Mouse (Mus musculus): Measurements from ENCODE around the gene Calcoco1.

The Calcoco1 gene

DNA sequence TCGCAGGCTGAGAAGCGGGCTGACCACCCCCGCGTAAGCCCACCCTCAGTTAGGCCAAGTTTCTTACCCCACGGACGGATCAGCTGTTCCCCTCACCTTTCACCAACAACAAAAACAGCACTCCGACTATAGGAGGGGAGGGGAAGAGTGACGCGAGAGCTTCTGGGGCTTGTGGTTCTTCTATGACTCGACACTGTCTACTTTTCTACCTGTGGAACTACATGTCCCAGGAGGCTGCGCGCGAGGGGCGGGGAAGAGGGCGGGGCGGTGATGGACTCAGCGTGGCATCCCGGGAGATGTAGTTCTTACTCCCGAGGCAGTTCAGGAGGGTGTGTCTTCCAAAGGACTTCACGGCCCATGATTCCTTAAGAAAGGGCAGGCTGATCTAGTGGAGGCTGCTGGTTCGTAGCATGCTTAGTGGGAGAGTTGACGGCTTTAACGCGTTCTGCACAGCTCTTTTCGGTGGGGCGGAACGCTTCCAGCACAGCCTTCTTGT, at the start of gene Calcoco1:
Calcoco1 (minus strand) TSS at position 199 of the 496 bp plus-strand sequence.
- peak; percentile 94 for DNase-seq

DNA sequence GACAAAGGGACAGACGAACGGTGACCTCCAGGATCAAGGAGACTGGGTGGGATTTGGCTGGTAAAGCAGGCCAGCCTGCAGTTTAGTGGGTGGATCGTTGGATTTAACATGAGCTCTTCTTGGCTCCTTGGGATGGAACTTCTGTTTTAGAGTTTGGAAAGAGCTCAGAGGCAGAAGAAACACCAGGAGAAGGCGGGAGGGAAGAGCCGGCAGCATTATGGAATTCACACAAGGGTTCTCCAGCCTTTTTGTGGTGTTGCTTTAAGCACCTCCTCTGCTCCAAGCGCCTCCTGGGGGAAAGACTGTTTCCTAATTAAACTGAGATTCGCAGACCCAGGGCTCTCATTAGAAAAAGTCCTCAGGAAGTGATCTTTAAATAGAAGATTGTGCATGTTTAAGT, 48.9 kb upstream of the Calcoco1 start:
- no peak for DNase-seq

DNA sequence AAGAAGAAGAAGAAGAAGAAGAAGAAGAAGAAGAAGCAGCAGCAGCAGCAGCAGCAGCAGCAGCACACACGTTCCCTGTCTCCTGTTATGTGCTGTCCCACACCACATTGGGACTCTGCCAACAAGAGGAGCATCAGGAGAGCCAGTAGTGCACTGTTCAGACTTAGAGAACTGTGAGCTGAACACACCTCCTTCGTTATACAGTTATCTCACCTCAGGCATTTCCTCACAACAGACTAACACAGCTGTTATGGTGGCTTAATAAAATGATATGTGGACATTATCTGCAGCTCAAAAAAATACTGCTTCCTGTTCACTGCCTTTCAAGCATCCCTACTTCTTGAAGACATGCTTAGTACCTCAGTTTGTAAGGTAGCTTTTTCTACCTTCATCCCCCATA, 43.2 kb upstream of the Calcoco1 start:
- DNase-seq: no peak

DNA sequence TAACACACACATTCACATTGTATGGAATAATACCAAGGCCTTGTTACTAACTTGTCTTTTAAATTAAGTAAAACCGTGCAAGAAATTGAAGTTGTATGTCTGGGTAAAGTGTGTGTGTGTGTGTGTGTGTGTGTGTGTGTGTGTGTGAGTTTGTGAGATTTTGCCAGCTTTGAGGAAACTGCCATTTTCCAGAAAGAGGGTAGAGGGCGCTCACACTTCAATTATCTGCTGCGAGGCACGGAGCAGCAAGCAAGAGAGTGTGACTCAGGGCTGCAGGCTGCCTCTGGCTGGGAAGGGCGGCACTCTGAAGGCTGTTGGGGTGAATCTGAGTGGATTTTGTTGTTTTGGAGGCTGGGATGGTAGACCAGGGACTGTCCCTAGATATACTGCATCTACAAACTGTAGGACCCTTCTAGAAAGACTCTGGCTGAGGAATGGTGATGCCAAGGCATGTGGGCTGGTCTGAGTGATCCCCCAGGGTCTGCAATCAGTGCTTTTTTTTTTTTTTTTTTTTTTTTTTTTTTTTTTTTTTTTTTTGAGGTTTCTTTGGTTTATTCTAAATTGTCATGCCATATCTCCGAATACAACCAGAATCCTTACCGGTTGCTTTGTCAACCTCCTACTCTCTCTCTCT, 39.9 kb upstream of the Calcoco1 start:
- DNase-seq: peak; percentile 54

DNA sequence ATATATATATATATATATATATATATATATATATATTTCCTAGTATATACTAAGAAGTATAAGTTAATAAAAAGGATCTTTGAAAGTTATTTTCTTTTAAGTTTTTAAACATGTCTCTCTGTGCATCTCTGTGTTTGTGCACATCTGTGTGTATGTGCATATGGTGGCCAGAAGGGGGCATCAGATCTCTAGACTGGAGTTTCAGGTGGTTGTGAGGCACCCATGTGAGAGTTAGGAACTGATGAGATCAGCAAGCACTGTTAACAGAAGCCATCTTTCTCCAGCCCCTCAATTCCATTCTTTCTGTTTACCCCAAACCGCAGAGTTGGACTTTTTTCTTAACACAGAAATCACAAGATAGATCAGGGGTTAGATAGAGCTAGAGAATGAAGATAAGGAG, 35.7 kb upstream of the Calcoco1 start:
- DNase-seq: no peak

DNA sequence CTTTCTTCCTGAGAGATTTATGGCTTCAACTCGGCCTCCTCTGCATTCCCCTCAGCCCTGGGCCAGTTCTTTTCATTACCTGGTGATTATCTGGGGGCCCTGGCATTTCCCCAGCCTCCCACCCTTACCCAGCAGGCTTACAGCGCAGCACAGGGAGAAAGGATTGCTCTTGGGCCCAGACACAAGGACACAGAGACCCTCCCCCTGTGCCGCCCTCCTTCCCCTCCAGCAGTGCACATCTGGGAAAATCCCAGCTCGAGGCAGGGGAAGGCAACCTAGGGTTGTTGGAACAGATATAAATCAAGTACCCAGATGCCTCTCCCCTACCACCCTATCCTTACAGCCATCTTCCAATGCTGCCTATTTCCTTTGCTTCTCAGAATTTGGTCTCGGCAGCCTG, 33.1 kb upstream of the Calcoco1 start:
- DNase-seq: no peak

DNA sequence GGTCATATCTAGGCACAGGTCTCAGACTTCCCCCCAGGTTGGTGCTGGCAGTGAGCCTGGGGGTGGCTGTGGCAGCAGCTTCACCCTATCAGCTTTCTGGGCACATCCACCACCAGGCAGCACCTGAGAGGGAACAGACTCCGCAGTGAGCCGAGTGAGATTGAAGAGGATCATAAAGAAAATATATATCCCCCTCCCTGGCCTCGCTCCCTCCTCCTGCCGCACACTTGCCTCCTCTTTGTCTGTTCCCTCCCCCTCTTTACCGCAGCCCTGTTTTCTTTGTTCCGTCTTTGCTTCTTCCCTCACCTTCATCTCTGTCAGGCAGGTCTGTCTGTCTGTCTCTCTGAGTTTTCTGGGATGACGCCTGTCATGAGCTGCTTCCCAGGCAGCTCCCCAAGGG, 32.4 kb upstream of the Calcoco1 start:
- DNase-seq: no peak

DNA sequence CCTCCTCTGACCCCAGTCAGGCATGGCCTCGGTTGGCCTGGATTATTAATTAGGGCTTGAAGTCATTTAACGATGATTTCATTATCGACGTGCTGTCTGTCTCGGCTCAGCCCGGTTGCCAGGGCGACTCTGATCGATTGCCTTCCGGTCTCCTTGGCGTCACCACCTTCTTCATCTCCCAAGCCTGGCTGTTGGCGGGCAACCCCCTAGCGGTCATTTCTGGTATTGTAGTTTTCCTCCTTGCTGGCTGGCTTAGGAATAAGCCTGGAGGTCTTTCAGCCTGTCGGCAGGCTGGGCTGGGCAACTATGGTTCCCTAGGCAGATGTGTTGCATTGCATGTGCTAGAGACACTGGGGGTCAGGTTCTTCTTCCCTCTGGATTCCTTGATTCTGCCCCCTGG, 31.2 kb upstream of the Calcoco1 start:
- peak; percentile 44 for DNase-seq

DNA sequence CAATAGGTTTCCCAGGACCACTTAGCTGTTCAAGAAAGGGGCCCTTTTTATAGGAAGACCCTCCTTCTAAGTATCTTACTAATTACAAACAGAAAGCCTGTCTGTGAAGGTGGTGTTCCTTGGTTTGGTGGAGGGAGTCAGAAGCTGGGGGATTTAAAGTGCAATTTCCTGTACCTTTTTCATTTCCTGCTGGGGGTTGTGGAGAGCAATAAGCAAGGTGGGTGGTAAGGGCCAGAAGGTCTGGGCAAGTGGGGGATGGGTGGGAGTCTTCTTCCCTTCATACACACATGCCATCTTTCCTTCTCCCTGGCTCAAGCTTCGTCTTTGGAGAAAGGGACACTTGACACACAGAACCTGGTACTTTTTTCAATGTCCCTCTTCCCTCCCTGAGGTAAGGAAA, 30.2 kb upstream of the Calcoco1 start:
- no peak for DNase-seq

DNA sequence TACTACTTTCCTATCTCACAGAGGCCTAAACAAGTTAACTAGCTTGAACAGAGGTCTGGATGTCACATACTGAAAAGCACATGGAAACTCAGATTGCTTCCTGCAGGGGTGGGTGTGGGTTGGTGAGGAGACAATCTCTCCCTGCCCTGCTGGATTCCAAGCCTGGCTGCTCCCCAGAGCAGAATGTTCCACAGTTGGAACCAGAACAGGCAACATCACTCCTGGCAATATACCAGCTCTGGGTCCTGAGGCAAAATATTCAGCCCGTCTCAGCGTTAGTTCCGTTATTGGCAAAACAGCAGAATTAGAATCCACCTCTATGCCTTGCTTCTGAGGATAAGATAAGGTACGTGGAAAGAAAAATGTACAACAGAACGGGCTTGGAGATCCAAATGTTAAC, 28.3 kb upstream of the Calcoco1 start:
- no peak for DNase-seq

DNA sequence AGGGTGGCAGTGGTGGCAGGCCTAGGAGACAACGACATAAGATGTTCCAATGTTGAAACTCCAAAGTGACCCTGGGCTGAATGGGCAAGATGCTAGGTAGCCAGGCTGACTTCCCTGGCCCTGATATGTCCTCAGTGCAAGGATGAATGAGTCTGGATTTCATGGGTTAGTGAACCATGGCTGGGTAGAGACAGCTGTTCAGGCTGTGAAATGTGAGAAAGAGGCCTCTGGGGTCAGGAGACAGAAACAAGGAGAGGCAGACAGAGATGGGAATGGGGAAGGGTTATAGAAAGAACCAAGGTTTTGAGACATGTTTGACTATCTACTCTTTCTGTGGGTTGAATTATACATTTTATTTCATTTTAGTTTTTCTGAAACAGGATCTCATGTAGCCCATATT, 27.1 kb upstream of the Calcoco1 start:
- DNase-seq: no peak

DNA sequence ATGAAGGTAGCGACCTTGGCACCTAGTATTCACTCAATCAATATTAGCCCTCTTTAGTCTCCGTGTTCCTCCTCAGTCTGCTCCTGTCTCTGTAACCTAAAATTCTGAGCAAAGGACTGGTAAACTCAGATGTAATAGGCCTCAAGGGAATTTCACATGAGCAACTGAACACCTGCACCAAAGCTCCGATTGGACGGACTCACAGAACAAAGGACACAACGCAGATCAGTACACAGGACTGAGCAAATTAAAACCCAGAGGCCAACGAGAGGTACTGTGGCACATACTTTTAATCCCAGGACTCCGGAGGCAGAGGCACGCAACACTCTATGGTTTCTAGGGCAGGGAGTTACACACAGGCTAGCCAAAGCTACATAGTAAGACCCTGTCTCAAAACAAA, 25.9 kb upstream of the Calcoco1 start:
- DNase-seq: no peak

DNA sequence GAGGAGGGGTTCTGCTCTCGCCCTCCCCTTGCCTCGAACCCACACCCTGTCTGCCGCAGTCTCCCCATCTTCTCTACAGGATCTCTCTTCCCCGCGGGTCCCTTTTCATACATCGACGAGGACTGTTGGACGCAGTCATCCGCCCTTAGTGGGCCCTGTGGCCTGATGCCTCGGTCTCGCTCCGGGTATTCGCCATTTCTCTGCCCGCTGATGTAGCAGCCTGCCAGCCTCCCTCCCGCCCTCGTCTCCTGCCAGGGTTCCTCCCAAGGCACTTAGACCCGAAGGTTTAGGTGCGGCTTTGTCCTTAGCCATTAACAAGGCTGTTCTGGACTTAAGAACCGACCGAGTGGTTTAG, 25.3 kb upstream of the Calcoco1 start:
- no peak for DNase-seq

DNA sequence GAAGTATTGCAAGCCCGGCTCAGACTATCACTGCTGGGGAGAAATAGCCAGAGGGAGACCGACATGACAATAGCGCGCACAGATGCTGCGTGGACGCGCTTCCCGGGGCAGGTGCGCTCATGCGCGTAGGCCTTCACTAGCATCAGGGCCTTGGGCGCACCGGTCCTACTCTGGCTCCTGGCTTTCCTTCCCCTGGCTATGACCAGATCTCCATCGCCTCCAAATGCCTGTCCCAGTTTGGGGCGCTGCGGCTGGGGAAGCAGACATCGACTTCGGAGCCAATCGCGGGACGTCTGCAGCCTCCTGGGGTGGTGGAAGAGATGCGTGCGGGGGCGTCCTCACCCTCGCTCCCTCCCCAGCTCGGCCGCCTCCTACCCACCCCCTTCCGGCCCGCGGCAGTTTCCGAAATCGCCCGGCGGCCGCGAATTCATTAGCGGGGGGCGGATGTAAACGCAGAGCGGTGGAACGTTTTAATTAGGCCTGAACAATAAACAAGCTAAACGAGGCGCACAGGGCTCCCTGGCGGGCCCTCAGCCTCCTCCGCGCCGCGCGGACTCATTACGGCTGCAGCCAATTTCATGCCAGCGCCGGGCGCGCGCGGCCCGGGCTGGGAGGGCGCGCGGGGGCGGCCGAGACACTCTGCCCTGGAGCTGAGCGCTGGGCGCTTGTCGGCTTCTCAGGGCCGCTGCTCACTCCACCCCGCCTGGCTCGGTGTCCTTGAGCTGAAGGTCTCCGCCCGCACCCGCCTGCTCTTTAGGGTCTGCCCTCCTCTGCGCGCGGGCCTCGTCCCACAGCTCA, 24.7 kb upstream of the Calcoco1 start:
- peak; percentile 59 for DNase-seq

DNA sequence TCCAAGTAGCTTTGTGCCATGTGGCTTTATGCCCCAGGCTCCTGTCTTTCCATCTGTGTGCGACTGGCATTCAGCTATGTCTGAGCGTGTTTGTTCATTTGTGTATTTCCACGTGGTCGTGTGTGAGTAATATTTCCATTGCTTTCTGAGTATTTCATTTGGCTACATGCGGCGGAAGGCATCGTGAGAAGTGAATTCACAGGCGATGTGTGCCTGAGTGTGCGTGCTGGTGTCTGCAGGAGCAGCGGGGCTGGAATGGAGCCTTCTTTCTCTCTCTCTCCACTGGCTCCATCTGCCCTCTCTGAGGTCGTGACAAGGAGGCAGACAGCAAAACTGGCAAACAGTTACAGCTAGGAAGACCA, 24.1 kb upstream of the Calcoco1 start:
- no peak for DNase-seq

DNA sequence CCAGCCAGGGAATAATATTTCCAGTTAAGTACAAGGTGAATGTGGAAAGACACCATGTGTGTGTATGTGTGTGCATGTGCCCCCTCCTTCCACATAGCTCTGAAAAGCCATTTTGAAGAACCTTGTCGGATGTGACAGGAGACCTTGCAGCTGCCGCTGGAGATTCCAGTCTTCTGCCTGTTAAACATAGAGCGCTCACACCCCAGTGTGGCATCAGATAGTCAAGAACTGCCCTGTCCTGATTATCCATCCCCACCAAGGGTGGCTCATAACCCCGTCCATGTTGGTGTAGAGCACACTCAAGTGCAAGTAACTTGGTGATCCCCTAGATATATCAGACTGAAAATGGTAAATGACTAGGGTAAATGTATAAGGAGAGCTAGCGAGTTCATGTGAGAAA, 23.4 kb upstream of the Calcoco1 start:
- DNase-seq: no peak

DNA sequence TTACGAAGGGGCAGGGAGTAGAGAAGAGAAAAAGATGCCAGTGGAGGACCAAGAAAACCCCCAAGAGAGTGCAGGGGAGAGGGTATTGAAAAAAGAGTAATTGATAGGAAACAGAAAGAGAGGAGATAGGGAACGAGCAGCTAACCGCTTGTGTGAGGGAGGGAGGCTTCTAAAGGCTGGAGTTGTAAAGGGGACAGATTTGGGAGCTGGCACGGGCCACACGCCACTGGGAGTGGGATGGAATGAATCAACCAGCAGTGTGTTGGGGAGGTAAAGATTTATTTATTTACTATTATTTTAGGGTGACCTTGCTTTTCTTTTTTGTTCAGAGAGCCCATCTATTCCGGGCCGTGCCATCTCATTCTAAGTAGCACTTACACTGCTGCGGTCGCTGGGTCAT, 22.9 kb upstream of the Calcoco1 start:
- DNase-seq: no peak

DNA sequence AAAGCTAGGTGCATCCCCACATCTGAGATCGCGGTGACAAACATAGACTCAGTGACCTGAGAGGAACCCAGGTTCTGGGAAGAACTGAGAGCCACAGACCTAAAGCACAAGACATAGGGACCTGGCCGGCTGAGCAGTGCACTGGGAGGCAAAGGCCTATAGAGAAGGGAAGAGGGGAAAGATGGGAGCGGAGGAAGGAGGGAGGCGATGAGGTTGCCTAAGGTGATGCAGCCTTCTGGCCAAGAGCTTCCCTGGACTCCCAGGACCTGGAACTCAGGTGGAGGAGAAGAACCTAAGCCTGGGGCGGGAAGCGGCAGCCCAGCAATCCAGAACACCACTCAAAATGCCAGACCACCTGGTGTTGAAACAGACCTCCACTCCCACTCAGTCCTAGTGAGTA, 22.4 kb upstream of the Calcoco1 start:
- no peak for DNase-seq

DNA sequence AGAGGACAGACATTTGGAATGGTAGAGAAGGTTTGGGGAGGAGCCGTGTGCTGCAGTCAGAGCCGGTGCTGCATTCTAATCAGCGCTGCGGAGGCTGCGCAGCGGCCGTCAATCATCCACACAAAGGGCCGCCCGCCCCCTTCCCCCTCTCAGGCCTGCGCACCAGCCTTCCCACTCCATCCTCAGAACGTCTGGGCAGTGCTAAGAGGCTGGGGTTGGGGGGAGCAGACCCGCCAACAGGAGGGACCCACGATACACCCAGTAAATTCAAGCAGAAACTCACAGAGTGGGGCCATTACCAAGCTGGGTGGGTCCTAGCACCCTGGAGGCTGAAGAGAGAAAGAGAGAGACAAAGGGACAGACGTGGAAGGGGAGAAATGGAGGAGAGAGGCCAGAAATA, 22.0 kb upstream of the Calcoco1 start:
- DNase-seq: peak; percentile 57

DNA sequence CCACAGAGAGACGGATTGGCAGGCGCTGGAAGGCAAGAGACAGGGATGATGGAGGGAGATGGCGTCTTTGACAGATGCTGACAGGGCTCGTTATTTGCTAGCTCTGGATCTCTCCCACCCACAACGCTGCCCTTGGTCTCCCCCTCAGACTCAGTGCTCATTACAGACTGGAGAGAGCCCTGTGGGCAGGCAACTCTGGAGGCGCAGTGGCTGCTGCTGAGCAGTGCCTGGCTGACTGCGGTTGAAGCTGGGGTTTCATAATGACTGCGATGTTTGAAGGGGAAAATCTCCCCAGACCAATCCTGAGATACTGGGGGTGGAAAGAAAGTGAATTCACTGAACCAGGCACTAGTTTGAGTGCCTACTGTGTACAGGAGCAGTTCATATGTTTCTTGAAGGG, 21.2 kb upstream of the Calcoco1 start:
- no peak for DNase-seq

DNA sequence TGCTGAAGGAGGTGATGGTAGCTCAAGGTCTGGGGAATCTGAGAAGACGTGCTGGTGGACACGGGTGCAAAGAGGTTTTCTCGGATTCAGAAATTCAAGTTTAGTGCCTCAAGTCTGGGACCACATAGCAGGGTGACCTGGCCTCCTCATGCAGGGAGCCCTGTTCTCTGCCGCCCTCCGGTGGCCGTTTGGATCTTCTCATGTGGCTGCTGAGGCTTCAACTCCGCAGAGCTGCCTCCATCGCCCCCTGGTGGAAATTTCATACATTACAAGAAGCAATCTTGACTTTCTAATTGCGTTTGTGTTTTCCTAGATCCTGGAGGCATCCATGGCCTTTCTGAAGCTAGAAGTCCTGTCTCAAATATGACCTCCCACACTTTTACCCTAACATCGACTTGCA, 20.6 kb upstream of the Calcoco1 start:
- DNase-seq: peak; percentile 95

DNA sequence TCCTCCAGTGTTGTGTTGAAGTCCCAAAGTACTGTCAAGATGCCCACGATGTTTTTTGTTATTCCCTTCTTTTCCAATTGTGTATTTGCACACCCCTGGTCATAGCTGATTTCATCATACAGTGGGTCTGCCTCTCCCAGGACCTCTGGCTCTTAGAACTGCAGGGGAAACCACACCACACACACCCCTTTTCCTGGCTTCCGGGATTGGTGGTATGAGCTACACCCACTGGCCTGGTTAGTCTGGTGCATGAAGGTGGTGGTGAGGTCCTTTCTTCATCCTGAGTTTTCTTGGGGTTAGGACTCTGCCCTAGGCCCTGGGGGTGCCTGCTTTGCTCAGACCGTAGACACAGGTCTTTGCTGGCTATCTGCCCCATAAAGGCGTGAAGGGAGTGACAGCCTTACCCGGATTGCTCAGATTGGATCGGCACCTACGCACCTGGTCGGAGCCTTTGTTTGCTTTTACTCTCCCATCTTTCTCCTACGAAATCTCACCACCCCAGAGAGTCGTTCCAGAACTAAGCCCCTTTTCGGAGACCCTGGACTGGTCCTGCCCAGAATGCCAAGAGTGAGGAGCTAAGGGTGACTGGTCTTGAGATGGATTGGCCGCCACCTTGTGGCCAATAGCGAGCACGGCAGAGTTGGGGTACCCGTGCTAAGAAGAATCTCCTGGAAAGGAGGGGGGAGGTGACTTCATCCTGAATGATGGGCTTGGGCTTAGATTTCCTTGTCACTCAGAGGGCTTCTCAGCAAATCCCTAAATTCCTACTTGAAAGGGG, 17.7 kb upstream of the Calcoco1 start:
- peak; percentile 70 for DNase-seq

DNA sequence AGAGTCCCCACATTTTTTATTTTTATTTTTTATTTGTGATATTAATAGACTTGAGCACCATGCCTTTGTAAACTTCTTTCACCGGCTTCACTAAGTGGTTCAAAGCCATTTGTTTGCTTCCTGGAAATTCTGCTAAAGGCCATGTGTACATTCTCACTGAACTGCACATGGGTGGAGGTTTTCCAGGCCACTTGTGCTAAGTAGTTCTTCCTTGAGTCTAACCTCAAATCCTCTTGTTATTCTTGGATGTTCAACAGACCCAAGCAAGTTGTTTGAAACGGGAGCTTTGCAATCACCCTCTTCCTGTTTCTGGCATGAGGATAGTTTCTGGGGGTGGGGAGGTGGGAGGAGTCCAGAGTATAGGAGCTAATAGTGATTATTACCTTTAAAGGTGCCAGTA, 16.5 kb upstream of the Calcoco1 start:
- DNase-seq: no peak

DNA sequence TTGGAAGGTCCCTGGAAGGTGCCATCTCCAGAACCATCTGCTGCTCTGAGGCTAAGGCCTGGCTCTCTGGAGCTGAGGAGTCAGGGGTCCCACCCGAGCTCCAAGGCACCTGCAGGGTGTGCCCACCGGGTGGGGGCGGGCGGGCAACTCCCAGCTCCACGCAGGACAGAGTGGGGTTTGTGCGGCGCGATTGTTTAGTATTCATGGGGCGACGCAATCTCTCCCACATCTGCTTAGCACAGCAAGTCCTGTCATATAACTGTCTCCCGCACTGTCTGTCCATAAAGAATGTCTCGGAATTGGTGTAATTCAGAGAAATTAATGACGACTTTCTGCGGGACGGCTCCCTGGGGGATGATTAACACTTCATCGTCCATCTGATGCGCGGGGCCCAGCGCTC, 15.1 kb upstream of the Calcoco1 start:
- no peak for DNase-seq

Data from right cerebral cortex, postnatal 14 days (tissue).